ENCODE assay signal across 8 mouse cellular contexts in the genomic region with DNA sequence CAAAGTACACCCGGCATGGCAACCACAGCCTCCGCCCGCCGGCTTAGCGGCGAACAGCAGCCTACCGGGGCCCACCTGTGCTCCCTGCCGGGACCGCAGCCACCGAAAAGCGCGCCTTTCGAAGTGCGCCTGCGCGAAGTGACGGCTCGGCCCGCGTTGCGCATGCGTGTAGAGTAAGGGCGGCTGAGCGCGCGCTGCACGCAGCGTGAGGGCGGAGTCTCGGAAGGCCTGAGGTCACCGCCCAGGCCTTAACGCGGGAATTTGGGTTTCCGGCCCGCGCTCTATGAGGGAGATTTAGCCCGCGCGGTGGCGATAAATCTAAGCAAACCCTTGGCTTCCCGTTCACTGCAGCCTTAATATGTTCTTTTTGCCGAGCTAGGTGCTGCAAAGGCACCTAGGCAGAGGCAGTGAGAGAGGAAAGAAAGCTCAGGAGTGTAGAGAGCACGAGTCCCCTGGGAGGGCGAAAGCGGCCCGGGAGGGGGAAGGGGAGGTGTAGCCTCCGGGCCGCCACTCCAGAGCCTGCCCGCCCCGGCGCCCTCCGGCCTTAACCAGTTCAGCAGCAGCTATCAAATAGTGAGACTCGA. TPM values are rescaled to one million over a fixed set of nuclear protein-coding genes. Genes with fewer than 3 reads are reported as not detected.
DNase-seq lines count a peak whose midpoint lies in the region; ATAC-seq lines count a peak whose summit lies in the region.

TSS of gene Fignl1 (minus strand) at position 143 of the 584 bp plus-strand sequence.

- peak within 1 kb of the TSS; percentile 84 for H3K9ac ChIP-seq in intestine, embryonic 15.5 days

- H3K36me3 ChIP-seq in intestine, embryonic 15.5 days: no peaks in the 10 kb centered on the region

- peak; percentile 98 for ATAC-seq in intestine, embryonic 15.5 days
- peak; percentile 88 for ATAC-seq in megakaryocyte-erythroid progenitor cell, adult 5-6 weeks (replicated peaks; ENCODE audit: low FRiP score, low TSS enrichment, poor library complexity, severe bottlenecking)

- no peaks in the 10 kb centered on the region for H3K9me3 ChIP-seq in intestine, embryonic 15.5 days

- H3K27me3 ChIP-seq in intestine, embryonic 15.5 days (replicated peaks): no peaks in the 10 kb centered on the region

- WGBS in intestine, embryonic 15.5 days: under 1% methylated on average over 53 of the region's 53 CpGs

- H3K4me1 ChIP-seq in intestine, embryonic 15.5 days (replicated peaks): peaks cover 9% of the 10 kb centered on the region; the same call in 1 of the 2 replicates

- peak within 1 kb of the TSS; percentile 98 for H3K27ac ChIP-seq in intestine, embryonic 15.5 days

- peak within 1 kb of the TSS; percentile 67 for H3K4me3 ChIP-seq in intestine, embryonic 15.5 days (replicated peaks)

- peak; percentile 97 for DNase-seq in adrenal gland, adult 2 months
- peak; percentile 99 for DNase-seq in embryo, embryonic 11 days
- peak; percentile 92 for DNase-seq in gastrocnemius, postnatal 25 days
- peak; percentile 93 to 96 for DNase-seq in left cerebral cortex, postnatal 14 days (ENCODE audit: low spot score in 2 of 2)
- peak; percentile 96 for DNase-seq in right cerebral cortex, postnatal 14 days
- peak; percentile 97 for DNase-seq in urinary bladder, postnatal 25 days (ENCODE audit: low spot score)

- intact Hi-C loops in left cerebral cortex, postnatal 14 days (cut with DNase I): no loop called here

- peak within 1 kb of the TSS; percentile 88 for H3K4me2 ChIP-seq in intestine, embryonic 15.5 days (replicated peaks)

RNA-seq across cellular contexts. Expression of gene Fignl1, which starts in this region (rescaled TPM):
- 1 to 10 TPM; 1.3 to 2.7 TPM for total RNA-seq in adrenal gland, adult 2 months (2021)
- 0.20 and 0.22 TPM in 2 replicates for polyA plus RNA-seq in adrenal gland, adult 2 months (2012; rRNA removed)
- total RNA-seq in gastrocnemius, postnatal 25 days (2021): under 1 TPM; 0.51 to 0.54 TPM
- 46.9 and 52.8 TPM in 2 replicates for polyA plus RNA-seq in intestine, embryonic 15.5 days (2015; fragmentation: Nextera tagmentation; extraction: Ambion mirVana)
- under 1 TPM; 0.70 to 0.81 TPM for total RNA-seq in left cerebral cortex, postnatal 14 days (2021)
- total RNA-seq in megakaryocyte-erythroid progenitor cell, adult 5-6 weeks (2014; fragmentation: Nextera tagmentation): 59.5 and 80.1 TPM in 2 replicates
- 89.0 and 110 TPM in 2 replicates for total RNA-seq in megakaryocyte-erythroid progenitor cell, adult 5-6 weeks (2017)

Comparison
In these comparisons a context has a peak if more than half of its experiments do, and no peak if none do; other contexts are left out.
1. Peak in every context shown above with its lines: DNase-seq, ATAC-seq, H3K4me3 ChIP-seq and H3K27ac ChIP-seq.
2. RNA of gene Fignl1 (total RNA-seq): 59.5 to 110 TPM in megakaryocyte-erythroid progenitor cell, adult 5-6 weeks; 1.3 to 2.7 TPM in adrenal gland, adult 2 months, 0.70 to 0.81 TPM in left cerebral cortex, postnatal 14 days and 0.51 to 0.54 TPM in gastrocnemius, postnatal 25 days; every median in the first group is over 10 times any median in the second.
3. RNA of gene Fignl1 (polyA plus RNA-seq): 46.9 to 52.8 TPM in intestine, embryonic 15.5 days; 0.20 to 0.22 TPM in adrenal gland, adult 2 months; every median in the first group is over 10 times any median in the second.
4. Peak in DNase-seq in gastrocnemius, postnatal 25 days; RNA of the gene not detected or under 1 TPM.
5. Peak in DNase-seq in left cerebral cortex, postnatal 14 days; RNA of the gene not detected or under 1 TPM.